Mouse (Mus musculus): ENCODE data around the gene Dpy19l3.

GRCm38 (mm10) chr7:35657829-35658228 lies 96.4 kb downstream of the Dpy19l3 start:
- TF ChIP-seq CTCF (IDR thresholded peaks at IDR 0.05; ENCODE audit: low read depth, low read length) (no peak), POLR2A (IDR thresholded peaks at IDR 0.05; ENCODE audit: borderline replicate concordance, low read depth, low read length) (no peak)

Measured in bone marrow macrophage, adult 2 months (primary cell).